Comparison of ENCODE assay signal across 8 mouse cellular contexts in genomic region chr11:101164677-101165580, GRCm38 (mm10). TPM values are rescaled to one million over a fixed set of nuclear protein-coding genes. Genes with fewer than 3 reads are reported as not detected.
DNase-seq lines count a peak whose midpoint lies in the region; ATAC-seq and TF ChIP-seq lines count a peak whose summit lies in the region.

No protein-coding gene starts in this region.

- ATAC-seq in limb, embryonic 11.5 days (ENCODE audit: insufficient number of reproducible peaks, low FRiP score, low TSS enrichment, low read depth), result no peak
- ATAC-seq in stomach, embryonic 14.5 days (ENCODE audit: insufficient number of reproducible peaks, insufficient read depth, low FRiP score, low read depth), result peak; percentile 47; the same call in 1 of the 2 replicates

- DNase-seq in cerebellum, adult 18-20 months, result peak; percentile 20 to 33
- DNase-seq in cerebellum, postnatal 14 days, result no peak
- DNase-seq in lung, postnatal 36 days, result peak; percentile 44
- DNase-seq in lung, adult 2 months, result no peak
- peak; percentile 54 for DNase-seq in limb, embryonic 11.5 days (ENCODE audit: low spot score)
- DNase-seq in testis, postnatal 10 days (ENCODE audit: low spot score), result no peak
- no peak for DNase-seq in layer of hippocampus, adult 2 months (ENCODE audit: low spot score in 2 of 2)

- H3K36me3 ChIP-seq in limb, embryonic 11.5 days (ENCODE audit: control insufficient read depth, insufficient read depth, low read length), result no peaks in the 10 kb centered on the region; the same call in 1 of the 2 replicates
- H3K36me3 ChIP-seq in stomach, embryonic 14.5 days (ENCODE audit: control insufficient read depth, insufficient read depth, low read length), result peaks cover 62% of the 10 kb centered on the region

- H3K27me3 ChIP-seq in limb, embryonic 11.5 days (ENCODE audit: control insufficient read depth, insufficient read depth, low read length), result peaks cover 79% of the 10 kb centered on the region
- peaks cover 10% of the 10 kb centered on the region; the same call in 1 of the 2 replicates for H3K27me3 ChIP-seq in stomach, embryonic 14.5 days (ENCODE audit: control insufficient read depth, insufficient read depth, low read length)

- H3K4me1 ChIP-seq in lung, adult 2 months (ENCODE audit: control insufficient read depth, insufficient read depth, low read length), result peaks cover 8% of the 10 kb centered on the region; the same call in 1 of the 2 replicates
- peaks cover 18% of the 10 kb centered on the region for H3K4me1 ChIP-seq in limb, embryonic 11.5 days (ENCODE audit: control insufficient read depth, insufficient read depth, low read length)
- peaks cover 22% of the 10 kb centered on the region; the same call in 1 of the 2 replicates for H3K4me1 ChIP-seq in stomach, embryonic 14.5 days (ENCODE audit: control insufficient read depth, insufficient read depth, low read length)

- no peak overlapping the region for H3K9ac ChIP-seq in limb, embryonic 11.5 days (ENCODE audit: low read length)
- H3K9ac ChIP-seq in stomach, embryonic 14.5 days (replicated peaks; ENCODE audit: low read depth, low read length), result no peak overlapping the region

- no peaks in the 10 kb centered on the region for H3K9me3 ChIP-seq in limb, embryonic 11.5 days (ENCODE audit: control insufficient read depth, low read length)
- H3K9me3 ChIP-seq in stomach, embryonic 14.5 days (ENCODE audit: control insufficient read depth, low read depth, low read length), result no peaks in the 10 kb centered on the region

- no peak overlapping the region for H3K4me3 ChIP-seq in lung, adult 2 months (replicated peaks; ENCODE audit: extremely low read depth, low read depth, low read length)
- H3K4me3 ChIP-seq in limb, embryonic 11.5 days (ENCODE audit: low read depth, low read length), result peak overlapping the region; percentile 32
- H3K4me3 ChIP-seq in stomach, embryonic 14.5 days (ENCODE audit: low read depth, low read length), result peak overlapping the region; percentile 10; the same call in 1 of the 2 replicates
- H3K4me3 ChIP-seq in layer of hippocampus, adult 2 months, result no peak overlapping the region

- no peak for TF ChIP-seq POLR2A in lung, adult 2 months (IDR thresholded peaks at IDR 0.05; ENCODE audit: borderline replicate concordance, extremely low read depth, low read depth, low read length)

- WGBS in lung, adult 2 months, result 61% methylated on average over 35 of the region's 35 CpGs
- WGBS in limb, embryonic 11.5 days, result 4% methylated on average over 35 of the region's 35 CpGs
- WGBS in stomach, embryonic 14.5 days, result 43% methylated on average over 35 of the region's 35 CpGs

- TF ChIP-seq CTCF in lung, adult 2 months (IDR thresholded peaks at IDR 0.05; ENCODE audit: insufficient read depth, low read length), result no peak
- no peak for TF ChIP-seq CTCF in layer of hippocampus, adult 2 months (conservative IDR thresholded peaks at IDR 0.05)

- H3K4me2 ChIP-seq in limb, embryonic 11.5 days (ENCODE audit: low read depth, severe bottlenecking), result peak overlapping the region; percentile 75
- no peak overlapping the region for H3K4me2 ChIP-seq in stomach, embryonic 14.5 days (replicated peaks; ENCODE audit: low read depth, low read length)

- H3K27ac ChIP-seq in limb, embryonic 11.5 days (replicated peaks; ENCODE audit: low read depth, low read length), result no peak overlapping the region
- H3K27ac ChIP-seq in stomach, embryonic 14.5 days (ENCODE audit: low read length), result peak overlapping the region; percentile 69; the same call in 1 of the 2 replicates
- H3K27ac ChIP-seq in layer of hippocampus, adult 2 months, result no peak overlapping the region

RNA-seq across cellular contexts. Expression of gene Cntnap1, which starts 5.4 kb away (rescaled TPM):
- 2.6 and 2.7 TPM in 2 replicates for polyA plus RNA-seq in lung, adult 2 months (2012; rRNA removed)
- 0.04 and 0.21 TPM in 2 replicates for polyA plus RNA-seq in limb, embryonic 11.5 days (2014; fragmentation: Nextera tagmentation; extraction: Ambion mirVana)
- 2.1 and 2.2 TPM in 2 replicates for polyA plus RNA-seq in stomach, embryonic 14.5 days (2014; fragmentation: Nextera tagmentation; extraction: Ambion mirVana)
- total RNA-seq in layer of hippocampus, adult 2 months (2021), result 100 to 1,000 TPM; 169 to 171 TPM

RNA-seq across cellular contexts. Expression of gene Plekhh3, which starts 6.2 kb away (rescaled TPM):
- polyA plus RNA-seq in lung, adult 2 months (2012; rRNA removed), result 41.2 and 47.4 TPM in 2 replicates
- polyA plus RNA-seq in limb, embryonic 11.5 days (2014; fragmentation: Nextera tagmentation; extraction: Ambion mirVana), result 2.6 and 4.1 TPM in 2 replicates
- 25.6 and 26.0 TPM in 2 replicates for polyA plus RNA-seq in stomach, embryonic 14.5 days (2014; fragmentation: Nextera tagmentation; extraction: Ambion mirVana)
- total RNA-seq in layer of hippocampus, adult 2 months (2021), result 10 to 100 TPM; 14.5 to 15.4 TPM

RNA-seq across cellular contexts. Expression of gene Tubg2, which starts 9.2 kb away (rescaled TPM):
- 2.4 and 3.2 TPM in 2 replicates for polyA plus RNA-seq in lung, adult 2 months (2012; rRNA removed)
- 4.8 and 5.0 TPM in 2 replicates for polyA plus RNA-seq in limb, embryonic 11.5 days (2014; fragmentation: Nextera tagmentation; extraction: Ambion mirVana)
- polyA plus RNA-seq in stomach, embryonic 14.5 days (2014; fragmentation: Nextera tagmentation; extraction: Ambion mirVana), result 3.6 and 4.5 TPM in 2 replicates
- 10 to 100 TPM; 40.2 to 44.5 TPM for total RNA-seq in layer of hippocampus, adult 2 months (2021)

RNA-seq across cellular contexts. Expression of gene Ccr10, which starts 10.3 kb away (rescaled TPM):
- polyA plus RNA-seq in lung, adult 2 months (2012; rRNA removed), result 0.45 and 0.62 TPM in 2 replicates
- polyA plus RNA-seq in limb, embryonic 11.5 days (2014; fragmentation: Nextera tagmentation; extraction: Ambion mirVana), result 0.13 TPM in 1 of 2 replicates, not detected in the other
- polyA plus RNA-seq in stomach, embryonic 14.5 days (2014; fragmentation: Nextera tagmentation; extraction: Ambion mirVana), result 0.14 and 0.33 TPM in 2 replicates
- not detected for total RNA-seq in layer of hippocampus, adult 2 months (2021)

RNA-seq across cellular contexts. Expression of gene Tubg1, which starts 45.2 kb away (rescaled TPM):
- polyA plus RNA-seq in lung, adult 2 months (2012; rRNA removed), result 10.7 and 14.4 TPM in 2 replicates
- polyA plus RNA-seq in limb, embryonic 11.5 days (2014; fragmentation: Nextera tagmentation; extraction: Ambion mirVana), result 113 and 119 TPM in 2 replicates
- 70.5 and 70.9 TPM in 2 replicates for polyA plus RNA-seq in stomach, embryonic 14.5 days (2014; fragmentation: Nextera tagmentation; extraction: Ambion mirVana)
- total RNA-seq in layer of hippocampus, adult 2 months (2021), result 10 to 100 TPM; 41.7 to 42.6 TPM

Comparison
In these comparisons a context has a peak if more than half of its experiments do, and no peak if none do; other contexts are left out.
1. DNase-seq: peak in cerebellum, adult 18-20 months (2 of 2), lung, postnatal 36 days (single experiment) and limb, embryonic 11.5 days (single experiment); none in cerebellum, postnatal 14 days (0 of 2), lung, adult 2 months (single experiment), testis, postnatal 10 days (single experiment) and layer of hippocampus, adult 2 months (0 of 2).
2. H3K4me3 ChIP-seq: peak in limb, embryonic 11.5 days (single experiment) and stomach, embryonic 14.5 days (single experiment); none in lung, adult 2 months (single experiment) and layer of hippocampus, adult 2 months (single experiment).